Mouse (Mus musculus) c-Kit-positive CD71-positive TER-119-positive erythroid progenitor cells, embryonic 14.5 days (primary cell): ENCODE results near the gene Slc25a47.

Experiments
- DNase-seq: peaks from one replicate; pipeline ENCODE4 v3.0.0-alpha.2; 2013; ENCODE audit warnings: low spot score

The Slc25a47 gene

GRCm38 (mm10) chr12:108835840-108836409, at the start of gene Slc25a47, which contains the start of gene Slc25a29:
TSS of gene Slc25a47 (plus strand) at chr12:108836046.
TSS of gene Slc25a29 (minus strand) at chr12:108835883.
- DNase-seq = peak; percentile 89

GRCm38 (mm10) chr12:108787329-108787728, 48.5 kb upstream of the Slc25a47 start:
- no peak for DNase-seq

GRCm38 (mm10) chr12:108792152-108792545, 43.7 kb upstream of the Slc25a47 start:
- peak; percentile 80 for DNase-seq

- peak; percentile 97 for DNase-seq
These were observed 43.0 kb upstream of the Slc25a47 start, which contains the start of gene Yy1 for GRCm38 (mm10) chr12:108792546-108793452. TSS of gene Yy1 (plus strand) at chr12:108792973.

- no peak for DNase-seq
These were observed 42.3 kb upstream of the Slc25a47 start for GRCm38 (mm10) chr12:108793453-108793941.

GRCm38 (mm10) chr12:108794078-108794711, 41.7 kb upstream of the Slc25a47 start:
- DNase-seq = peak; percentile 79

GRCm38 (mm10) chr12:108794979-108795537, 40.8 kb upstream of the Slc25a47 start:
- peak; percentile 60 for DNase-seq

- no peak for DNase-seq
These were observed 34.2 kb upstream of the Slc25a47 start for GRCm38 (mm10) chr12:108801613-108802012.

- DNase-seq = no peak
These were observed 31.5 kb upstream of the Slc25a47 start for GRCm38 (mm10) chr12:108804388-108804787.

- no peak for DNase-seq
These were observed 27.4 kb upstream of the Slc25a47 start for GRCm38 (mm10) chr12:108808465-108808864.

- no peak for DNase-seq
These were observed 26.1 kb upstream of the Slc25a47 start for GRCm38 (mm10) chr12:108809771-108810170.

GRCm38 (mm10) chr12:108810309-108810708, 25.5 kb upstream of the Slc25a47 start:
- DNase-seq = no peak

- peak; percentile 45 for DNase-seq
These were observed 24.7 kb upstream of the Slc25a47 start for GRCm38 (mm10) chr12:108811133-108811532.

- no peak for DNase-seq
These were observed 23.4 kb upstream of the Slc25a47 start for GRCm38 (mm10) chr12:108812463-108812862.

GRCm38 (mm10) chr12:108814470-108814869, 21.4 kb upstream of the Slc25a47 start:
- no peak for DNase-seq

- no peak for DNase-seq
These were observed 19.3 kb upstream of the Slc25a47 start for GRCm38 (mm10) chr12:108816569-108816968.

GRCm38 (mm10) chr12:108820461-108820860, 15.4 kb upstream of the Slc25a47 start:
- no peak for DNase-seq

GRCm38 (mm10) chr12:108823036-108823435, 12.8 kb upstream of the Slc25a47 start:
- no peak for DNase-seq

- no peak for DNase-seq
These were observed 11.5 kb upstream of the Slc25a47 start for GRCm38 (mm10) chr12:108824225-108824874.

GRCm38 (mm10) chr12:108825561-108826224, 10.2 kb upstream of the Slc25a47 start:
- DNase-seq = no peak
